Mouse (Mus musculus) E14TG2a.4 (cell line): Measurements from ENCODE around the gene Tmprss5.

Experiments
- CTCF ChIP-seq: conservative IDR thresholded peaks from 2 replicates; pipeline ENCODE4 v1.5.1; 2014; ENCODE audit warnings: low read length
- POU5F1 ChIP-seq: IDR thresholded peaks from 2 replicates; pipeline ENCODE4 v1.6.1; 2014; ENCODE audit warnings: low read length, borderline replicate concordance

- TF ChIP-seq CTCF (no peak), POU5F1 (no peak)
Observed at GRCm38 (mm10) chr9:49050901-49051300, 30.2 kb upstream of the Tmprss5 start.
